Mouse (Mus musculus) Patski (cell line): ENCODE measurements around the gene Syce2. TPM values are rescaled to one million over a fixed set of nuclear protein-coding genes. Genes with fewer than 3 reads are reported as not detected.
A peak's percentile ranks its signal among the peaks of the same experiment; 100 is the strongest.

Experiments used
- ATAC-seq: fragments of 100-300 bp; one replicate; pipeline ENCODE4 v1.8.0; 2021
- CTCF ChIA-PET: fragments of 350-600 bp; sonication (Branson Sonifier 250); formaldehyde crosslinking; loops from one replicate; lab custom pipeline; 2022; ENCODE audit warnings: inconsistent platforms; lab: Charles Lee
- POLR2A ChIA-PET: fragments of 350-600 bp; sonication (Branson Sonifier 250); formaldehyde crosslinking; loops from one replicate; lab custom pipeline; 2022; ENCODE audit warnings: antibody characterized with exemption, inconsistent platforms; lab: Charles Lee
- DNase-seq: peaks from one replicate; pipeline ENCODE4 v3.0.0-alpha.2; 2011; ENCODE audit warnings: low read depth, low spot score
- H3K27me3 ChIP-seq: fragments of 371-371 bp; one replicate; pipeline ENCODE4 v1.5.1; 2021
- CTCF ChIP-seq: fragments of 100-300 bp; IDR thresholded peaks from one replicate; pipeline ENCODE4 v1.5.1; 2021
- in situ Hi-C: fragments of 300-500 bp; cut with MboI; formaldehyde crosslinking; loops from 3 replicates; pipeline ENCODE4 v1.11.1; 2018; ENCODE audit warnings: low pct_unique_long_range_greater_than_20kb, mixed read lengths
- polyA plus RNA-seq: library from polyadenylated mRNA; unstranded; gene quantifications from one replicate; pipeline ENCODE4 v1.2.3, GENCODE M21; 2021

The Syce2 gene
- polyA plus RNA-seq, 1 experiment from 2014 or later = 6.0 TPM

DNA sequence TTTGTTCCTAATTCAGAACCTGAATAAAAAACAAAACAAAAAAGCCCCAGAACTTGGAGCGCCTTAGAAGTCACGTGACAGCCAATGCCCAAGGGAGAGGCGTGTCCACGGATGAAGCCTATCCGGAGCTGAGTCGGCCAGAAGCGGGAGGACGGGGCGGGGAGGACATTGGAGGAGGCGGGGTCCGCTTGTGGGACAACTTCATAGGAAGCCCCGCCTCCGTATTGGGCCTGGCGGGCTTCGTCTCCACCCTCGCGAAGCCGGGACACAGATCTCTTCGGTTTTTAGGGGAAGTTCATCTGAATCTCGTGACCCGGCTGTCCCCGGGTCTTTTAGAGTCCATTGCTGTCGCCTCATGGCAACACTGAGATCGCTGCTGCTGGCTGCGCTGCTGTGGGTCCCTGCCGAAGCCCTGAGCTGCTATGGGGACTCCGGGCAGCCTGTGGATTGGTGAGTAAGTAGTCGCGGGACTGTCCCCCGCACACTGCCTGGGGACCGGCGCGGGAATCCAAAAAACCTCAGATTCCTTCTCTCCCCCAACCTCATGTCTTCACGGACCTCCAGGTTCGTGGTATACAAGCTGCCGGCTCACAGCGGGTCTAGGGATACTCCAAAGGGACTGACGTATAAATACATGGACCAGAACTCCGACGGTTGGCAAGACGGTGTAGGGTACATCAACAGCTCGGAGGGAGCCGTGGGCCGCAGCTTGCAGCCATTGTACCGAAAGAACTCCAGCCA lies 36.7 kb downstream of the Syce2 start, which contains the start of gene Dnase2a:
TSS of gene Dnase2a (plus strand) at position 140 of the 741 bp plus-strand sequence.
- CTCF ChIA-PET = interaction anchor here (1.1 to 1.4 kb wide), 2 partner anchors 15 to 81 kb away, joined by 4 to 5 read pairs; partner anchors contain the start of gene Gcdh
- peak; percentile 85 for ATAC-seq
- peak; percentile 60 for DNase-seq
- POLR2A ChIA-PET = no interaction called here
- TF ChIP-seq CTCF = no peak
- no peaks in the 10 kb centered on the region for H3K27me3 ChIP-seq
- in situ Hi-C loops = no loop called here

DNA sequence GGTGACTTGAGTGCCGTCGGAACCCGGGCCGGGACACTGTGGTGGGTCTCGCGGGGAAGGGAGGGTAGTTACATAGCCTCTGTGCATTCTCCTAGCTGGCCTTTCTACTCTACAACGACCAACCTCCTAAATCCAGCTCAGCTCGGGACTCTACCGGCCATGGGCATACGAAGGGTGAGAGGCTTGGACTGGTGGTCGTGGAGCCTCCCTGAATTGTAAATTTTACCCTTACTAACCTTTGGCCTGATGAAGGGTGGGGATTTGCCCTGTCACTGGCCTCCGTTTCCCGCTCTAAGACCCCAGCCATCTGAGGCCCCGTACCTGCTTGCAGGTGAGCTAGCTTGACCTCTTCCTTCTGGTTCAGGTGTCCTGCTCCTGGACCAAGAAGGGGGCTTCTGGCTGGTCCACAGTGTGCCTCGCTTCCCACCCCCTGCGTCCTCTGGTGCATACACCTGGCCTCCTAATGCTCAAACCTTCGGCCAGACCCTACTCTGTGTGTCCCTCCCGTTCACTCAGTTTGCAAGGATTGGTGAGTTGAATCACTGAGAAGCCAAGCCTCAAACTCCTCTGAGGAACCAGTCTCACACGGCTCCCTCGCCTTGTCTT lies 37.4 kb downstream of the Syce2 start:
- CTCF ChIA-PET = interaction anchor here (0.6 kb wide), 1 partner anchor 27 kb away, joined by 3 read pairs; no protein-coding TSS in a partner anchor
- in situ Hi-C loops = no loop called here
- no peak for ATAC-seq
- POLR2A ChIA-PET = interaction anchor here (0.6 to 0.7 kb wide), 2 partner anchors 81 to 1205 kb away, joined by 4 to 5 read pairs; no protein-coding TSS in a partner anchor
- no peak for TF ChIP-seq CTCF
- DNase-seq = no peak
- no peaks in the 10 kb centered on the region for H3K27me3 ChIP-seq

- DNase-seq = no peak
- no peaks in the 10 kb centered on the region for H3K27me3 ChIP-seq
- POLR2A ChIA-PET = interaction anchor here (0.6 to 0.7 kb wide), 2 partner anchors 80 to 1206 kb away, joined by 4 to 5 read pairs; no protein-coding TSS in a partner anchor
- TF ChIP-seq CTCF = no peak
- ATAC-seq = no peak
- in situ Hi-C loops = no loop called here
- CTCF ChIA-PET = interaction anchor here (0.6 kb wide), 1 partner anchor 28 kb away, joined by 3 read pairs; no protein-coding TSS in a partner anchor
Observed at GRCm38 (mm10) chr8:84909949-84910348, 38.0 kb downstream of the Syce2 start.

GRCm38 (mm10) chr8:84910551-84910950 lies 38.6 kb downstream of the Syce2 start:
- ATAC-seq = no peak
- ChIA-PET CTCF (no interaction called here), POLR2A (no interaction called here)
- no peaks in the 10 kb centered on the region for H3K27me3 ChIP-seq
- no peak for TF ChIP-seq CTCF
- in situ Hi-C loops = no loop called here
- DNase-seq = no peak

DNA sequence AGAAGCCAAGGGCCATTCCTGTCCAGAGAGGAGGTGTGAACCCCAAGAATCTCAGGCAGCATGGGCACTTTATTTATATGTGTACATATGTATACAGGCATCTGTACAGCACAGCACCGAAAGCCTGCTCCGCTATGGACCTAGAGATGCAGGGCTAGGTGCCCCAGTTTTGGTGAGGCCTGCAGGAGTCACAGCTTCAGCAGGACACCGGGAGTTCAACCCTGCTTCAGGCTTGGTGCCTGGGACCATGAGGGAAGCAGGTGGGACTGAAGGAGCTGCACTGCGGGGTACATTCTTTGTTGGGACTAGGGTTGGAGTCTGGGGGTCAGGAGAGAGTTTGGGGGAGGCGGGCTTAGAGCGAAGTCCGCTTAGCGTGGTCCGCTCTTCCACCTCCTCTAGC lies 39.9 kb downstream of the Syce2 start:
- POLR2A ChIA-PET = no interaction called here
- peaks cover 3% of the 10 kb centered on the region for H3K27me3 ChIP-seq
- CTCF ChIA-PET = no interaction called here
- no peak for ATAC-seq
- in situ Hi-C loops = no loop called here
- no peak for TF ChIP-seq CTCF
- no peak for DNase-seq

- no peak for DNase-seq
- no peak for TF ChIP-seq CTCF
- in situ Hi-C loops = no loop called here
- ChIA-PET POLR2A (no interaction called here), CTCF (no interaction called here)
- ATAC-seq = no peak
- peaks cover 9% of the 10 kb centered on the region for H3K27me3 ChIP-seq
Observed at GRCm38 (mm10) chr8:84912391-84912790, 40.5 kb downstream of the Syce2 start.

- H3K27me3 ChIP-seq = peaks cover 12% of the 10 kb centered on the region
- ChIA-PET CTCF (no interaction called here), POLR2A (no interaction called here)
- DNase-seq = no peak
- in situ Hi-C loops = no loop called here
- no peak for ATAC-seq
- no peak for TF ChIP-seq CTCF
Observed at GRCm38 (mm10) chr8:84912895-84913501, 41.1 kb downstream of the Syce2 start.

DNA sequence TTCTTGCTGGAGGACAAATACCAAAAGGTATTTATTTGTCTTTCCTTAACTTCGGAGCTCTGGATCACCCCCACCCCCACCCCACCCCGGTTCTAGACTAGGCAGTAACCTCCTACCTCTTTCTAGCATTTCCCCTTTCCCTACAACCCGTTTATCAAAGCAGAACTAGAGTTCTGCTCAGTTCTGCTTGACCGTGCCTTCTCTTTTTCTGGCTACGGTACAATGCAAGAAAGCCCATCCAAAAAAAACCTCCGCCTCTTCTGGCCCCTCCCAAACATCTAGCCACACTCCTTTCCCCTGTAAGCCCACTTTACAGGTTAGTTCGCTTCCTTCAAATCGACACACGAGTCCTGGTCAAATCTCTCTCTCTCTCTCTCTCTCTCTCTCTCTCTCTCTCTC lies 41.6 kb downstream of the Syce2 start:
- CTCF ChIA-PET = no interaction called here
- no peak for ATAC-seq
- TF ChIP-seq CTCF = no peak
- H3K27me3 ChIP-seq = peaks cover 12% of the 10 kb centered on the region
- POLR2A ChIA-PET = no interaction called here
- in situ Hi-C loops = no loop called here
- no peak for DNase-seq

- H3K27me3 ChIP-seq = peaks cover 12% of the 10 kb centered on the region
- ATAC-seq (peak; percentile 34), DNase-seq (no peak)
- CTCF ChIA-PET = no interaction called here
- in situ Hi-C loops = no loop called here
- POLR2A ChIA-PET = no interaction called here
- no peak for TF ChIP-seq CTCF
Observed at GRCm38 (mm10) chr8:84913960-84914359, 42.0 kb downstream of the Syce2 start.

DNA sequence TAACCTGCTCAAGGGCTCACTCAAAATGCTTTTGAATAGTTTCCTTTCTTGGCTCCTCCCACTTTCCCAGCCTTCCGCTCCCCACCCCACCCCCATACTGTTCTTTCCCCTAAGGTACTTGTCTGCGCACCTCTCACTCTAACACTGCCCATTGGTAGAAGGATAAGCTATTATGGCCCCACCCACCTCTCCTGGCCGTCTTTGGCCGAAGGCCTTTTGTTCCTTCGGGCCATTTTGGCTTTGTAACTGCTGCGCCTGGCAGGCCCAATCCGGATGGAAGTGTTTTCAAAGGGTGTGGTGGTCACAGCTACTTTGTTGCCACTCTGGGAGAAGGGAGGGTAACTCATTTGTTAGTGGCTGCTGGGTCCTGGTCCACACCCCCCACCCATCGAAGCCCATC lies 43.4 kb downstream of the Syce2 start:
- no peak for DNase-seq
- peaks cover 12% of the 10 kb centered on the region for H3K27me3 ChIP-seq
- no peak for TF ChIP-seq CTCF
- ChIA-PET CTCF (interaction anchor here (1.0 to 1.5 kb wide), 2 partner anchors 13 to 44 kb away, joined by 3 read pairs; no protein-coding TSS in a partner anchor), POLR2A (no interaction called here)
- ATAC-seq = no peak
- in situ Hi-C loops = no loop called here
